Mouse (Mus musculus): ENCODE data around the gene Secisbp2. TPM values are rescaled to one million over a fixed set of nuclear protein-coding genes. Genes with fewer than 3 reads are reported as not detected.
A peak's percentile ranks its signal among the peaks of the same experiment; 100 is the strongest.
"Not testable (repeated sequence)": the region's sequence is repeated elsewhere in the genome, so short reads cannot be mapped to it uniquely, and the experiment has no call there.

Secisbp2 gene
- total RNA-seq (2021) = 20.4 and 24.7 TPM in 2 replicates
- long read RNA-seq, experiment 1, transcript Secisbp2-201 (17 exons, 3,328 nt) = major isoform, 19 of 30 reads
- long read RNA-seq, experiment 1, partial matches to known transcripts = 1 of 30 reads
- long read RNA-seq, experiment 1, other reads (novel, unspliced or antisense) = 9 of 30 reads
- long read RNA-seq, experiment 2, transcript Secisbp2-201 (17 exons, 3,328 nt) = major isoform, 11 of 21 reads
- long read RNA-seq, experiment 2, partial matches to known transcripts = 1 of 21 reads
- long read RNA-seq, experiment 2, other reads (novel, unspliced or antisense) = 9 of 21 reads

DNA sequence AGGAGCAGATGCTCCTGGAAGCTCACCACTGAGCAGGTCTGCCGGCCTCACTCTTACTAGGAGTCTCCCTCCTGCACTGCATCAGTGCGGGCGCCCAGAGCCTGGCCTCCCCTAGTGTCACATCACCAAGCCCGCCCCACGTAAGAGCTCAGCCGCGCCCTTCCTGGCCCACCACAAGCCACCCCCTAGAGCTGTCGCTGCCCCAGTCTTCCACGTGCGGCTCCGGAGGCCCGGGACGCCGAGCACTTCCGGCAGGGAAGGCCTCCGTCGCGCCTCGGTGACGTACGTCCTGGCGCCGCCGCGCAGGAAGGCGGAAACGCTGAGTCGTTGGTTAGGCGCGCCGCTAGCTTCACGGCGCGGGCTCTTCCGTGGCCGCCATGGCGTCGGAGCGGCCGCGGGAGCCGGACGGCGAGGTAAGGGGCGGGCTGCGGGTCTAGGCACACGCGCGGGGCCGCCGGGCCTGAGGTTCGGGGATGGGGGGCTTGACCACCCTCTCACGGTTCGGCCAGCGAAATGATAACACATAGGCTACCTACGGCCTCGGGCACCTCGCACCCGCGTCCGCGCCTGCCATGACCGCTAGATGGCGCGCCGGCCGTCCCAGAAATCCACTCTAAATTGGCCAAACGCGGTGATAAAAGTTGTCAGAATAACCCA lies at the start of gene Secisbp2:
Gene Secisbp2 (plus strand): TSS at position 290 of the 657 bp plus-strand sequence.
- peak; percentile 97 for DNase-seq

DNA sequence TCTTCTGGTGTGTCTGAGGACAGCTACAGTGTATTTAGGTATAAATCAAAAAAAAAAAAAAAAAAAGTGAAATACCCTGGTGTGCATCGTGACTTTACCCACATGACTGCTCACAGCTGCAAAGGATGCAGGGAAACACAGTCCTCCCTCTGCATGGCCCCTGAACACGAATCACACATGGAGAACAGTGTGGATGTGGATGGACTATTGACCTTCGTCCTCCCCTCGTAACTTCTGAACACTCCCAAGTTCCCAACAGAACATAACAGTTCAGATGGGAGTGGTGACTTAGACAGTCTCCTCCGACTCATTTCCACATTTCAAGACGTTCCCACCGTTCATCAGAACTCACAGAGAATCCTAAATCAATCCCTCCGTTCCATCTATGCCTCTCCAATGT lies 48.7 kb upstream of the Secisbp2 start:
- no peak for DNase-seq

DNA sequence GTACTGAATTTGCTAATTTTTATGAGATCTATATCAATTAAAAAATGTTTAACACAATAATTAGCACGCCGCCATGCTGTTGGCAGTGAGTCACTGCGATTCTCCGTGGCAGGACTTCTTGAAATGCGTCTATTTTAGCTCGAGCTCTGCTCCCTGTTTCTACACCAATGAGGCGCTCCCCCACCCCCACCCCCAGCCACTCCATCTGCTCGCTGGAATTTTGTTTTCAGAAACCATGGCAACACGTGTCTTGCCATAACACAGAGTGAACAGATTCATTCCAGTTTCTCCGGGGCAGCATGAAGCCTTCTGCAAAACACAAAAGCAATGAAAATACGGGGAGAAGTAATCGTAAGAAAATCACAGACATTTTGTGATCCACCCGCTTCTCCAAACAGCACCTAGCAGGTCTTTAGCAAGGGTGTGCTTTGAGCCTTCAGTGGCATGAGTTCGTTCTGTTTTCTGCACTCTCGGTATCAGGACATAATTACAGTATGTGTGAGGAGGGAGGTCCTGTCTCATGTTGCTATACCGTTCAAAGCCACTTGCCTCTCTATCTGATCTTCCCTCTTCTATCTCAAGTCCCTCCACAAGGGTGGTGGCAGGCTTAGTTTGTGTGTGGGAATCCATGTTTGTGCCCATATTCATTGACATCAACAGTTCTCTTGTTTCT lies 48.1 kb upstream of the Secisbp2 start:
- DNase-seq = peak; percentile 27

DNA sequence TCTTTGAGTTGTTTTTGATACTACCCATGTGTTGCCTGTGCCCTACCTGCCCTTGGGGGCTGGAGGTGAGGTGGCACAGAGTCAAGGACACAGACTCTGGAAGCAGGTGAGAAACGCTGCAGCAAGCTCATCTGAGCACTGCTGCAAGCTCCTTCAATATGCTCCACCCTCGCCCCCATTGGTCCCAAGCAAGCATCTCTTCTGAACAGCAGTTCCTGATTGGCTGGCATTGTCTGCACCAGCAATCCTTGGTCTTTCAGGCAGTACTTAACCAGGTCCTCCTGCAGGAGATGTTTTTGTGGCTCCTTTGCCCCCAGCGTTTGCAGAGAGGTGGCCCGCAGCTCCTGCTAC lies 47.6 kb upstream of the Secisbp2 start:
- no peak for DNase-seq

DNA sequence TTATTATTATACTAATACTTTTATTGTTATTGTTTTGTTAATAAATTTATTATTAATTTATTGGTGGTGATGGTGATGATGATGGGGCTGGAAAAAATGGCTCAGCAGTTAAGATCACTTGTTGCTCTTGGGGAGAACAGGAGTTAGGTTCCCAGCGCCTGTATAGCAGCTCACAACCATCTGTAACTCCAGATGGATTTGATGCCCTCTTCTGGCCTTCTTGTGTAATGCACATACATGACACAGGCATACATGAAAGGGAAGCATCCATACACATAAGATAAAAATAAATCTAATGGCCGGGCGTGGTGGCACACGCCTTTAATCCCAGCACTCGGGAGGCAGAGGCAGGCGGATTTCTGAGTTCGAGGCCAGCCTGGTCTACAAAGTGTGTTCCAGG lies 42.3 kb upstream of the Secisbp2 start:
- no peak for DNase-seq

DNA sequence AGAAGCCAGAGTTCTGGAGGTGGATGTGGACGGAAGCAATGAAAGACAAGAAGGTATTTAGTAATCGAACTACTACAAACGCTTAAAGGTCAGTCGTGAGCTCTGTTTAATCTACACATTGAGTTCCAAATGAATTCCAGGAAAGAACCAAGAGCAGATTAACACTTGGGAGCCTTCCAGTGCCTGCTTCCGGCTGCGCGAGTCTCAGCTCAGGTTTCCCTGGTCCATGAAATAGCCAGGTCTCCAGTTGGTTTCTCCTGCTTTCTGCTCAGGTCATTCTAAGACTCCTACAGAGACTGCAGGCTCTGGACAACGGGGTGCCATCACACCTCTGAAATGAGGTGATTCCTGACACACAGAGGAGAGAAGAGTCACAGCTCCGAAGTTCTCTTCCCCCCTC lies 40.4 kb upstream of the Secisbp2 start:
- DNase-seq = no peak

DNA sequence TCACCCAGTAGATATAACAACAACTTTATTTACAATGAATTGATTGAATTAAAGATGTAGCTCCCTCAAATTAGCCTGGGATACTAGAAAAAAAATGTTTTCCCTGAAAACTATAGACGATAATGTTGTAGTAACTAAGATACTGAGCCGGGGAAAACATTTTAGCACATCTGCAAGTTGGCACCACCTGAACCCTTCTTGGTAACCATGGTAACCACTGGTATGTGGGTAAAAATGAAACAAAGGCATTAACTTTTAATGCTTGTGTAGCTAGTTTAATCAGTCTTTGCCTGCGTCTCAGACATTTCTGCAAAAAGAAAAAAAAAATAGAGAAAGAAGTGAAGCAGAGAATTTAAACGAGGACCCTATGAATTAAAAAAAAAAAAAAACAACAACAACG lies 40.0 kb upstream of the Secisbp2 start:
- DNase-seq = no peak

DNA sequence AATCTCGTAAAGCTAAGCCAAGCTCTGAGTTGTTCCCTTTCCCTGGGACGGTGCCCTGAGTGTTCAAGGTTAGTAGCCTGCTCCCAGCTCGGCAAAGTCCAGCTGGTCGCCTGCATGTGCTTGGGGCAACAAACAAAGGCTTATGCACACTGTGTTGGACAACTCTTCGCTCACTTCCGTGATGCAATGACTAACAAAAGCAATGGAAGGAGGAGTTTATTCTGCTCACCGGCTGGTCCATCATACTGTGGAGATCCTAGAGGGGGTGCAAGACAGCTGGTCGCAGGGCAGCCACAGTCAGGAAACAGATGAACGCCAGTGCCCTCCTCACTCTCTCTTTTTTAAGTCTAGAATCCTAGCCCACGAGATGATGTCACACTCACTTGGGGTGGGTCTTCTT lies 35.7 kb upstream of the Secisbp2 start:
- no peak for DNase-seq

DNA sequence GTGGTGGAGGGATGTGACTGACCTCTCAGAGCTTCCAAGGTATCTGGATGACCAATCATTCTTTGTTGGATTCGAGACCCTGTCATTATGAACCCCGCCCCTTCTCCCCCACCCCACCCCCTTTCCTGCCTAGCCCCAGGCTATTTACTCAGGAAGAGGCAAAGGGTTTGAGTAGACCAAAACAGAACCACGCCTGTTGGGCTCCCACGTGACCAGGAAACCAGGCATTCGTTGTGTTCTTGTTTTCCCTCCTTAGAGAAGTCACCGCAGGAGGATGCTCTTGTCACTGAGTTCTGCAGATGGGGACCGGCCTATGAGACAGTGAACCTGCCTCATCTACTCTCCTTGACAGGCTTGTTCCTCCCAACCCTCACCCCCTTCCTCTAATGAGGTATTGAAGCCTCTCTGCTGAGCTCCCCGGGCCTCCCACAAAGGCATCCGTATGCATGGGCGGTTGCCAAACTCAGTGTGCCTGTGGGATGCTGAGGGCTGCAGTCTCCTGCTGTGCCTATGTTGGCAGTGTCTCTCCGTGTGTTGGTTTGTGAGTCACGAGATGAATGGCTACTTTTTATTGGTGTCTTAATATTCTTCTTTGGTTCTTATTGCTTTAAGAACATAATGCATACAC lies 35.0 kb upstream of the Secisbp2 start:
- DNase-seq = no peak

DNA sequence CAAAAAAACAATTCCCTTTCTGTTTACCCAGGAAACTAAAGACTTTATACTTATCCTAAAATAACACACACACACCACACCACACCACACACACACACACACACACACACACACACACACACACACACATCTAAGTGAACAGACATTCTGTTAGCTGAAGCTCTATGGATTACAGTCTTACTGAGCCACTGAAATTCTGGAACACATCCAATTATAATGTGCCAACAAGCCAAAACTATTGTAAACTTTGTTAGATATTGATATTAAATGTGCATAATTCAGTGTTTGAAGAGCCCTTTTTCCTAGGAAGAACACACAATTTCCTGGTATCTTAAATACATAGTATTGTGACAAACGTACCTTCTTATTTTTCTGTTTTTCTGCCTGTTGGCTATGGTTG lies 34.2 kb upstream of the Secisbp2 start:
- no peak for DNase-seq

DNA sequence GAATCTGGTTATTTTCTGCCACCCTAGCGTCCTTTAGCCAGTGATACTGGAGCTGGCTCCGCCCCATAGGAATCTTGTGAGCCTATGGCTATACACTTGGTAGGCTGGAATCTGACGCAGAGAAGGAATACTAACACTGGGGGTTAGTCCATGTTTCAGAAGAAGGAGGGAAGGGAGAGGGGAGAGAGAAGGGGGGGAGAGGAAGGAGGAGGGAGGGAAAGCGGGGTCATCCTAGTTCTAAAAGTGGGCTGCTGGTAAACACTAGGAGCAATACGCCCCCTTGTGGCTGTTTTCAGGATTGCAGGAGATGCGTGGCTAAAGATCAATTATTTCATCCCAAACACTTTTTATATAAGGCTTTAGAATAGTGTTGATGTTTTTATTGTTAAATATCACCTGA lies 33.6 kb upstream of the Secisbp2 start:
- peak; percentile 66 for DNase-seq

DNA sequence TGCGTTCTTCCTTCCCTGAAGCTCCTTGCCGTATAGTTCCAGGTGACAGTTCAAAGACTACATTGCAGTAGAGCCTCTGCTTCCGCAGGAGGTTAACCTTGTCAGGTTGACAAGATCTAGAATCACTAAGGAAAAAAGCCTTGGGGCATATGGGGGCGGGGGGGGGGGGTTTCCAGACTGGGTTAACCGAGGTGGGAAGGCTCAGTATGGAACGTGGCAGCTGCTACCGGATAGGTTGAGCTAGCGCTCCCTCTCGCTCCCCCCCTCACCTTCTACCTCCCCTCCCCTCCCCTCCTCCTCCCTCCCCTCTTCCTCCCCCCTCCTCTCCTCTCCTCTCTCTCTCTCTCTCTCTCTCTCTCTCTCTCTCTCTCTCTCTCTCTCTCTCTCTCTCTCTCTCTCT lies 32.9 kb upstream of the Secisbp2 start:
- DNase-seq = no peak

DNA sequence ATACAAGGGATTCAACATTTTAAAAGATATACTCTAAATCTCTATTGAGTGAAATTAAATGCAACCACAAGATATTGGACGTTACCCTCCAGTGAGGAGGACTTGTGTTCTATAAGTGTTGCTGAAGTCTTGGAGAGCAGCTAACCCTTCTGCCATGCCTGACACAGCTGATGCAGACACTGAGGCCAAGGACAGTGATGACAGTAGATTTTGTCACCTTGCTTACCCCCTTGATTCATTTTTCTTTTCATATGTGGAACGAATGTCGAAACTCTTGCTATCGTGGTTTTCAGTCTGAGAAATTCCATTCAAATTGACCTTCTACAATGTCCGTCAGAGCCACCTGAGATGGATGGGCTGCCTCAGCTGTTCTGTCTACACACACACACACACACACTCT lies 28.9 kb upstream of the Secisbp2 start:
- peak; percentile 44 for DNase-seq

DNA sequence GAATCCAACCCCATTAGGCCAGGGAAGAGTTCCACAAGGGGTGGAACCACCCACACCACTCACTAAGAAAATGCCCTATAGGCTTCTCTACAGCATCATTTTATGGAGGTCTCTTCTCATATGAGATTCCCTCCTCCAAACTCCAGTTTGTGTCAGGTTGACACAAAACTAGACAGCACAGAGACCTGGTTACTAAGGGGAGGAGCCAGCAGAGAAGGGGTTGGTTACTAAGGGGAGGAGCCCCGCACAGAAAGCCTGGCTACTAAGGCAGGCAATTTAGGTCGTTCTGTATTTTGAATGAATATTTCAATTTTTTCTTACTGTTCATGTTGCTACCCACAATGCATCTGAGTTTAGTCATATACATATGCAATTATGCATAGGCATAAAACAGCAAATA lies 27.8 kb upstream of the Secisbp2 start:
- DNase-seq = no peak

DNA sequence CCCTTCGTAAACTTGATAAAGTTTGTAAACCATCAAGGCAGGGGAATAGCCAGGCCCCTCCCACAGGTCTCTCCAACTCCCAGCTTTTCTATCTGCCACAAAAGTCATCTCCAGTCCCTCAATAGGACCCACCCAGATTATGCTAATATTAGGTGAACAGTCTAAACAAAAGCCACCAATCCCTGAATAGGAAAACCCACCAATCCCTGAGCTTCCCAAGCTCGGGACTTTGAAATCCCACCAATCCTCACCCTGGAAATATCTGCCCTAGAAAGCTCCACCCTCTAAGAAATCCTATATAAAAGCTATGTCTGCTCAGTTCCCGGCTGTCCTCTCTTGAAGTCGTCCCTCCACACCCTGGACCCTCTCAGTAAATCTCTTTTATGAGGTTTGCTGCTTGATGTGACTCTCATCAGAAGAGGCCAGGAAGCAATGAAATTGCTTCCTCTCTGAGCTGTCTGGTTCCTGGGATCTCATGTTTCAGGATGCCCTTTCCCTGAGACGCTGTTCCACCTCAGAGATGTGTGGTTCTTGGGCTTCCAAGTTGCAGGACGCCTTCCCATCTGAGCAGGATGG lies 23.1 kb upstream of the Secisbp2 start:
- no peak for DNase-seq

DNA sequence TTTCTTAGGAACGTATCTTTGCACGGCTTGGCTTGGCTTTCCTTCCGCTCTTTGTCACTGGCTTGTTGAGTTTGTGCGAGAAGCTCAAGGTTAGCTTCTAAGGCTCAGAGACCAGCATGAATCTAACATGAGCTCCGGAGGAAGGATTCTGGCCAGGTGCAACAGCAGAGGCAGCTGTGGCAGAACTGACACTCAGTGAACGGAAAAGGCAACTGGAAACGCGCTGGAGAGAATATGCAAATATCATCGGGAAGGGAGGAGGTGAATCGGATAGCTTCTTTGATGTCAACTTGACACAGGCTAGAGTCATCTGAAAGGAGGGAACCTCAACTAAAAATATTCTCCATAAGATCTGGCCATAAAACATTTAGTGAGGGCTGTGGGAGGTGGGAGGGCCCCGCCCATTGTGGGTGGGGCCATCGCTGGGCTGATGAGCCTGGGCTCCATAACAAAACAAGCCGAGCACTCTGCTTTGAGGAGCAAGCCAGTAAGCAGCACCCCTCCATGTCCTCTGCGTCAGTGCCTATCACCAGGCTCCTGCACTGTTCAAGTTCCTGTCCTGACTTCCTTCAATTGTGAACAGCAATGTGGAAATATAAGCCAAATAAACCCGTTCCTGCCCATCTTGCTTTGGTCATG lies 20.0 kb upstream of the Secisbp2 start:
- no peak for DNase-seq

DNA sequence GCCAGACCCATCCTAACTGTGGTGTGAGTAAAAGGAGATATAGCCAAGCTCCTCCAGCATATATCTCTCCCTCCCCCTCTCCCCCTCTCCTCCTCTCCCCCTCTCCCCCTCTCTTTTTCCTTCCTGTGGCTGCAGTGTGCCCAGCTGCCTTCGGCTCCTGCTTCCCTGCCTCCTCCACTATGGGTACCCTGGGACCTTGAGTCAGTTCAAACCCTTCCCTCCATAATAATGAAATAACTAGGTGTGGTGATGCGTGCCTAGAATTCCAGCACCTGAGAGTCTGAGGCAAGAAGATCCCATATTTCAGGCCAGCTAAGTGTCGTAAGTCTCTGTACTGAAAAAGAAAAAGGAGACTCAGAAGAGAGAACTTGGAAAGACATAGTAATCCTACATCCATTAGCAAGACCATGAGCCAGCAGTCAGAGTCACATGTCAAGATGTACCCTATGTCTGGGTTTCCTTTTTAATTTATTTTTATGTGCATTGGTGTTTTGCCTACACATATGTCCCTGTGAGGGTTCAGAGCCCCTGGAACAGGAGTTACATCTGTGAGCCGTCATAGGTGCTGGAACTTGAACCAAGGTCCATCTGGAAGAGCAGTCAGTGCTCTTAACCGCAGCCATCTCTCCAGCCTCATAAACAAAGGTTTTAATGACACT lies 18.8 kb upstream of the Secisbp2 start:
- no peak for DNase-seq

DNA sequence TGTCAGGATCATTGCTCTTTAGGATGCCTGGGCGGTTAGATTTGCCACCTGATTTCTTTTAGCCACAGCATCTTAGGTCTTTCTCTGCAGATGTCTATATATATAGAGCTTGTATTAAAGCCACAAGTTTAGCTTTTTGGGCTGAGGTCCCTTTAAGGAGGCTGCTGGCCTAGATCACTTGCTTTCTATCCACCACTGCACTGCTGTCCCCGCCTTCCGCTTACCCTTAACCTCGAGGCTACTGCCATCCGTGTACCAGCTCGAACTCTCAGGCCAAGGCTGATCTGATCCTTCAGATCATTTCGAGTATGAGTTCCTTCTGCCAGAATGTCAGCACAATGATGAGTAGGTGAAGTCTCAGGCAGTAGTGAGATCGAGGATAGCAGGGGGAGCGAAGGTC lies 16.1 kb upstream of the Secisbp2 start:
- not testable (repeated sequence) for DNase-seq

DNA sequence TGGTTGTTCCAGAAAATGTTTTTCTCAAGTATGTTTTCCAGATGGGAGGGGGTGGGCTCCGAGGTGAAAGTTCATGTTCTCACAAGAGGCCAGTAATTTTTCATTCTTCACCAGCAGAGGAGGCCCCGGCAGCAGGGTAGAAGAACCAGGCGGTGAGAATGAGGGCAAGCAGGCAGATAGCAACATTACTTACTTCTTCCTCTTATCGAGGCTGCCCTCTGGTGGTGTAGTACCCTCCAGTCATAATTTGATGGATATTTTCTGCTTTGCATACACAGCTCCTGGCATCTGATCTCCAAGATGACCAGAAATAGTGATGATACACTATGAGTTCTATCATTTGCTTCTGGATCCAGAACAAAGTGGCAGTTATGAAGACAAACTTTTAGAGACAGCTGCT lies 12.5 kb upstream of the Secisbp2 start:
- peak; percentile 37 for DNase-seq

DNA sequence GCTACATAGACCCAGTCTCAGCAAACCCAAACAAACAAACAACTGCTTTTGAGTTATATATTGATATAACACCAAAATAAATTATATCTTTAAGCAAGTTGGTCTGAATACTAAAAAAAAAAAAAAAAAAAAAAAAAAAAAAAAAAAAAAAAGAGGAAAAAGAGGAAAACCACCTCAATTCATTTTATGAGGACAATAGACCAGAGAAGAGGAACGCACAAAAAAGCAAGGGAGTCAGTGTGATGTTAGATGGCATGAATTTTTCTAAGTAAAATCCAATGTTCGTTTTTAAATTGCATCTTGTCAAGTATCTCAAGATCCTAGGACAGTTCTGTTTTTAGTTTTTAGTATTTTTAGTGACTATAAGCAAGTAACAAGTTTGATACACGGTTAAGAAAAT lies 10.1 kb upstream of the Secisbp2 start:
- no peak for DNase-seq

DNA sequence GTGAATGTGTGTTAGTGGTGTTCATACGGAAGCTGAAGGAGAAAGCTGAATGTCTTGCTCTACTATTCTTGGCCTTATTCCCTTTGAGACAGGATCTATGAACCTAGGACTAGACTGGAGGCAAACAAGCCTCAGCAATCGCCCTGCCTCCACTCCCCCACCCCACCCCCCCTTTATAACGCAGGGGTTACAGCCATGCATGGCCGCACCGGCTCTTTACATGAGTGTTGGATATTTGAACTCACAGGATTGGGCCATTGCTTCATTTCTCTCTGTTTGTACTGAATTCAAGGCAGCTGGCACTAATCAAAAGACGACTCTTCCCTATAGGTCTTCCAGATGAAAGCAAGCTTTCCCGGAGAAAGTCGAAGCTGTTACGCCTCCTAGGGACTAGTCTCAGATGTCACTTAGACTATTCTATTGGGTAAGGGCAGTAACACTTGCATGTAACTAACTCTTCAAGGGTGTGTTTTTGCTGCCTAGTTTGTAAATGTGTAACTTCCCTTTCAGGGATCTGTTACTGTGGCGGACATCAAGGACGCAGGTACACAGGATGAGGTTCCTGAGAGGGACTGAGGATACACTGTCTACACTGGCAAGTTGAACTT lies 9.2 kb upstream of the Secisbp2 start:
- DNase-seq = no peak

All from adrenal gland, postnatal 14 days (tissue).